Mouse (Mus musculus) spleen, adult 2 months (tissue): ENCODE data around the gene Hic1.

Experiments used
- CTCF ChIP-seq: fragments of 200-500 bp; IDR thresholded peaks from 2 replicates; pipeline ENCODE4 v1.5.1; 2011; ENCODE audit warnings: mild to moderate bottlenecking, inconsistent platforms; ENCODE audit not compliant: insufficient read depth, insufficient read length, insufficient replicate concordance; ENCODE audit errors: extremely low read depth
- POLR2A ChIP-seq: fragments of 200-500 bp; IDR thresholded peaks from 2 replicates; pipeline ENCODE4 v1.6.1; 2011; ENCODE audit warnings: low read depth, low read length, inconsistent platforms

DNA sequence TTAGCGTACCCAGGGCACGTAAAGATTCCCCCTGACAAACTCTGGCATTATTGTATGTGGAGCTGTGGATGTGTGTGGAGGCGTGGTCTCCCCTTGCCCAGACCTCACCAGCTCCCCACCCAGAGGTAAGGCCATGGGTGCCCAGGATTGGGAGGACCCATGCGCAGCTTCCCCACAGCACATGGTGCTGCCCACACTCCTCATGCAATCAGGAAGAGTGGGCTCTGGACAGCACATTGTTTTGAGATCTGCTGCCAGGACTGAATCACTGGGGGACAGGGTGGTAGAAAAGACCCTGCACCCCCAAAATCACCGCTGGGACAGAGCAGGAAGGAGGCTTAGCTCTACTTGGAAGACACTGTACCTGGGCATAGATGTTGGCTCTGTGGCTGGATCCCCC is 15.3 kb upstream of the Hic1 start:
- TF ChIP-seq CTCF (no peak), POLR2A (no peak)
